Mouse (Mus musculus): ENCODE measurements around the gene Uqcrc2. TPM values are rescaled to one million over a fixed set of nuclear protein-coding genes. Genes with fewer than 3 reads are reported as not detected.

Uqcrc2 gene
- total and polyA plus RNA-seq, 3 experiments: 155 to 318 (median 237) TPM

- in situ Hi-C loops (cut with MboI; ENCODE audit: low pct_ligation_motif_present, low pct_unique_long_range_greater_than_20kb, low sequenced_read_pairs) (no loop called here), dilution Hi-C loops (cut with MboI; ENCODE audit: extremely low pct_ligation_motif_present, extremely low pct_unique_long_range_greater_than_20kb, low sequenced_read_pairs) (no loop called here)
- H3K9ac ChIP-seq (ENCODE audit: insufficient read depth, low read depth): no peak overlapping the region
- TF ChIP-seq MAFK (IDR thresholded peaks at IDR 0.05; ENCODE audit: insufficient replicate concordance, low read length) (no peak), CTCF (conservative IDR thresholded peaks at IDR 0.05 in 1 of 2, IDR thresholded peaks at IDR 0.05 in 1 of 2; ENCODE audit: low read depth in 2 of 2, low read length in 2 of 2) (peak in 1 of 2 experiments; percentile 28; a peak in 2 of 4 replicates)
- no peak overlapping the region for H3K4me2 ChIP-seq (ENCODE audit: insufficient read depth, low read depth, poor library complexity, severe bottlenecking)
- H3K36me3 ChIP-seq (replicated peaks in 1 of 2; ENCODE audit: control insufficient read depth in 1 of 2, insufficient read depth in 1 of 2, low read length in 1 of 2): peaks cover 6 to 40% of the 10 kb centered on the region in 2 experiments
- H3K79me2 ChIP-seq (replicated peaks; ENCODE audit: control insufficient read depth, extremely low read depth, insufficient read depth, poor library complexity, severe bottlenecking): peaks cover 3% of the 10 kb centered on the region; the same call in 1 of the 2 replicates
- no peak overlapping the region for H3K27ac ChIP-seq (ENCODE audit: insufficient read depth, low read depth)
- H3K4me3 ChIP-seq (replicated peaks in 1 of 3; ENCODE audit: low read depth in 2 of 3, low read length in 2 of 3, poor library complexity in 1 of 3): no peak overlapping the region
- H3K4me1 ChIP-seq (ENCODE audit: control insufficient read depth in 1 of 2, insufficient read depth in 2 of 2): peaks cover 5 to 14% of the 10 kb centered on the region in 2 experiments; a peak in 3 of 4 replicates
- DNase-seq (ENCODE audit: extremely low read depth): no peak
- no peaks in the 10 kb centered on the region for H3K27me3 ChIP-seq (replicated peaks)
- H3K9me3 ChIP-seq (replicated peaks; ENCODE audit: low read length): no peaks in the 10 kb centered on the region
Observed at GRCm38 (mm10) chr7:120690634-120691033, 55.7 kb downstream of the Uqcrc2 start.

GRCm38 (mm10) chr7:120693831-120694375 is 58.9 kb downstream of the Uqcrc2 start:
- Histone ChIP-seq H3K9me3 (replicated peaks; ENCODE audit: low read length) (no peaks in the 10 kb centered on the region), H3K4me2 (ENCODE audit: insufficient read depth, low read depth, poor library complexity, severe bottlenecking) (no peak overlapping the region), H3K9ac (ENCODE audit: insufficient read depth, low read depth) (no peak overlapping the region), H3K27ac (ENCODE audit: insufficient read depth, low read depth) (no peak overlapping the region), H3K4me1 (ENCODE audit: control insufficient read depth in 1 of 2, insufficient read depth in 2 of 2) (peaks cover 5 to 19% of the 10 kb centered on the region in 2 experiments; a peak in 3 of 4 replicates), H3K79me2 (replicated peaks; ENCODE audit: control insufficient read depth, extremely low read depth, insufficient read depth, poor library complexity, severe bottlenecking) (peaks cover 4% of the 10 kb centered on the region; the same call in 1 of the 2 replicates), H3K36me3 (replicated peaks in 1 of 2; ENCODE audit: control insufficient read depth in 1 of 2, insufficient read depth in 1 of 2, low read length in 1 of 2) (peaks cover 6 to 46% of the 10 kb centered on the region in 2 experiments), H3K4me3 (replicated peaks in 1 of 3; ENCODE audit: low read depth in 2 of 3, low read length in 2 of 3, poor library complexity in 1 of 3) (no peak overlapping the region), H3K27me3 (replicated peaks) (no peaks in the 10 kb centered on the region)
- no peak for TF ChIP-seq MYC (IDR thresholded peaks at IDR 0.05; ENCODE audit: low read depth, low read length)
- TF ChIP-seq MAX (IDR thresholded peaks at IDR 0.05; ENCODE audit: low read length): no peak
- DNase-seq (ENCODE audit: extremely low read depth): no peak
- dilution Hi-C loops (cut with MboI; ENCODE audit: extremely low pct_ligation_motif_present, extremely low pct_unique_long_range_greater_than_20kb, low sequenced_read_pairs) (no loop called here), in situ Hi-C loops (cut with MboI; ENCODE audit: low pct_ligation_motif_present, low pct_unique_long_range_greater_than_20kb, low sequenced_read_pairs) (no loop called here)

GRCm38 (mm10) chr7:120695196-120695595 is 60.2 kb downstream of the Uqcrc2 start:
- dilution Hi-C loops (cut with MboI; ENCODE audit: extremely low pct_ligation_motif_present, extremely low pct_unique_long_range_greater_than_20kb, low sequenced_read_pairs): no loop called here
- H3K36me3 ChIP-seq (replicated peaks in 1 of 2; ENCODE audit: control insufficient read depth in 1 of 2, insufficient read depth in 1 of 2, low read length in 1 of 2): peaks cover 6 to 42% of the 10 kb centered on the region in 2 experiments
- TF ChIP-seq SMC3 (IDR thresholded peaks at IDR 0.05; ENCODE audit: low read depth, low read length) (no peak), RAD21 (IDR thresholded peaks at IDR 0.05; ENCODE audit: low read depth, low read length) (no peak), ZKSCAN1 (IDR thresholded peaks at IDR 0.05; ENCODE audit: borderline replicate concordance, low read depth, low read length) (no peak), ZNF384 (IDR thresholded peaks at IDR 0.05; ENCODE audit: low read depth, low read length) (no peak), MYC (IDR thresholded peaks at IDR 0.05; ENCODE audit: low read depth, low read length) (no peak), EP300 (IDR thresholded peaks at IDR 0.05; ENCODE audit: low read length) (no peak), KAT2A (IDR thresholded peaks at IDR 0.05; ENCODE audit: insufficient replicate concordance, low read length) (no peak), ETS1 (conservative IDR thresholded peaks at IDR 0.05; ENCODE audit: low read depth, low read length) (no peak), NELFE (IDR thresholded peaks at IDR 0.05; ENCODE audit: low read depth, low read length) (no peak), GABPA (IDR thresholded peaks at IDR 0.05; ENCODE audit: insufficient replicate concordance, low read depth, low read length) (no peak), CTCF (conservative IDR thresholded peaks at IDR 0.05 in 1 of 2, IDR thresholded peaks at IDR 0.05 in 1 of 2; ENCODE audit: low read depth in 2 of 2, low read length in 2 of 2) (no peak), TCF12 (IDR thresholded peaks at IDR 0.05; ENCODE audit: low read depth, low read length) (no peak), MAZ (IDR thresholded peaks at IDR 0.05; ENCODE audit: low read depth, low read length) (no peak), POLR2AphosphoS2 (IDR thresholded peaks at IDR 0.05; ENCODE audit: low read depth, low read length) (no peak), MAX (IDR thresholded peaks at IDR 0.05; ENCODE audit: low read length) (no peak), ELF1 (IDR thresholded peaks at IDR 0.05; ENCODE audit: low read depth, low read length) (no peak)

More at GRCm38 (mm10) chr7:120695196-120695595, 60.2 kb downstream of the Uqcrc2 start:
- Histone ChIP-seq H3K27ac (ENCODE audit: insufficient read depth, low read depth) (no peak overlapping the region), H3K9ac (ENCODE audit: insufficient read depth, low read depth) (no peak overlapping the region), H3K9me3 (replicated peaks; ENCODE audit: low read length) (no peaks in the 10 kb centered on the region), H3K4me3 (replicated peaks in 1 of 3; ENCODE audit: low read depth in 2 of 3, low read length in 2 of 3, poor library complexity in 1 of 3) (no peak overlapping the region), H3K4me2 (ENCODE audit: insufficient read depth, low read depth, poor library complexity, severe bottlenecking) (no peak overlapping the region), H3K4me1 (ENCODE audit: control insufficient read depth in 1 of 2, insufficient read depth in 2 of 2) (peaks cover 5 to 10% of the 10 kb centered on the region in 2 experiments; a peak in 2 of 4 replicates), H3K27me3 (replicated peaks) (no peaks in the 10 kb centered on the region), H3K79me2 (replicated peaks; ENCODE audit: control insufficient read depth, extremely low read depth, insufficient read depth, poor library complexity, severe bottlenecking) (peaks cover 4% of the 10 kb centered on the region; the same call in 1 of the 2 replicates)
- in situ Hi-C loops (cut with MboI; ENCODE audit: low pct_ligation_motif_present, low pct_unique_long_range_greater_than_20kb, low sequenced_read_pairs): no loop called here
- DNase-seq (ENCODE audit: extremely low read depth): no peak
